Mouse (Mus musculus) cerebellum, postnatal 4 days (tissue): ENCODE data around the gene Ambra1.
"Not testable (repeated sequence)": the region's sequence is repeated elsewhere in the genome, so short reads cannot be mapped to it uniquely, and the experiment has no call there.

Experiments
- DNase-seq, 2 experiments: peaks; one replicate each; pipeline ENCODE4 v3.0.0; 2022; ENCODE audit warnings: low spot score in 2 of 2, mixed read lengths in 1 of 2

The Ambra1 gene

GRCm38 (mm10) chr2:91729971-91730821, at the start of gene Ambra1:
Gene Ambra1 (plus strand): TSS chr2:91730134.
- DNase-seq: peak; percentile 56 to 83

- DNase-seq: peak in 1 of 2 experiments; percentile 31
Observed at GRCm38 (mm10) chr2:91682850-91683249, 47.1 kb upstream of the Ambra1 start.

DNA sequence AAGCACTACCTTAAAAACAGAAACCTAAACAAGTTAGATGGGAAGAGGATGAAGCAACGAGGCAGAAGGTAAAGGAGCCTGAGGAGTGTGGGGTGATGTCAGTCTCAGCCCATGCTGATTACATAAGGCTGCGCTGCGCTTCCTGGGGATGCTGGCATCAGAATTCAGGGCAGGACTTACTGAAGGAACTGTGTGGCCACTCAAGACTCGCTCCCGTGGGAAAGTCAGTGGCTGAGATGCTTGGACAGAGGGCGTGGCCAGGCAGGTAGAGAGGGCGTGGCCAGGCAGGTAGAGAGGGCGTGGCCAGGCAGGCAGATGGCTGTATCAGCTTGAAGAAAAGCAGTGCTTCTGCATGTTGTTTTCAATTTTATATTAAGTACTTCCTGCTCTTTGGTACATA, 46.0 kb upstream of the Ambra1 start:
- no peak for DNase-seq

DNA sequence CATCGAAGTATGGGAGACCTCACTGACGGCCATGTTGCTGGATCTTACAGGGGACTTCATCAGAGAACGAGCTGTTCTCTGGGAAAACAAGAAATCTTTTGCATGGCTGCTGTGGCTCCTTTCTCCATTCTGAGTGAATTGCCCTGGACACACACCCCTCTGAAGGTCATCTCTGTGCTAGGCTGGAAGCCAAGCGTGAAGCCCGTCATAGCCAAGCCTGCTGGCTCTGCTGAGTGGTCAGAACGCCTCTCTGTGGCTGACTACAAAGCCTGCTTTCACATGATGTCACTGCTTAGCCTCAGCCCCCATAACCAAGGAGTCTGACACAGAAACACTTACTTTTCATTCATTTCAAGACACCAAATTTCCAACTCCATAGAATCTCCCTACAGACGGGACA, 40.5 kb upstream of the Ambra1 start:
- no peak for DNase-seq

GRCm38 (mm10) chr2:91695436-91696224, 34.3 kb upstream of the Ambra1 start:
- DNase-seq: no peak

DNA sequence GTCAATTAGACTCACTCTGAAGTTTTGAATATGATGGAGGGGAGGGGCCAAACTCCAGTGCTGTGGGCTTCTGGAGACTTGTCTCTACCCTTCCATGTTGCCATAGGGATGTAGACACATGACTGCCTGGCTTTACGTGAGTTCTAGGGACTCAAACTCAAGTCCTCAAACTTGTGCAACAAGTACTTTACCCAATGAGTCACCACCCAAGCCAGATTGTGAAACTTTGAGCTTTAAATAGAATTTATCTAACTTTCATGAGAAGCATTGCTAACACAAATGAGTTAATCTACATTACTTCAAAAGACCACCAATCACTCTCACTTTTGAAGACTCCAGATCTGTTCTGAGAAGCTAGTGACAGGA, 33.7 kb upstream of the Ambra1 start:
- DNase-seq: no peak

DNA sequence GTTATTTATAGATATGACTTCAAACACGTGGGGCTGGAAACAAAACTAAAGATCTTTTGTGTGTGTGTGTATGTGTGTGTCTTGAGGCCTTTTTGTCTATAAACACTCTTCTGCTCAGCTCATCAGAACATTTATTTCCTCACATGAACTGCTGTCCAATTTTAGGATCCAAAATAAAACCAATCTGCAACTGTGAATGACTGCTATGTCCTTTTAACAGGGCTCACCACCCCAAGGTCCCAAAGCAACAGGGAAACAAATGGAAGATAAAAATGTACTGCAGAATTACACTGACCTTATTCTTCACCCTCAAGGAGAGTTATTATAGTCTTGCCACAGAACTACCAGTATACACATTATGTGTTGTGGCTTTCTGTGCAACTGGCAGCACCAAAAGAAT, 30.7 kb upstream of the Ambra1 start:
- no peak for DNase-seq

DNA sequence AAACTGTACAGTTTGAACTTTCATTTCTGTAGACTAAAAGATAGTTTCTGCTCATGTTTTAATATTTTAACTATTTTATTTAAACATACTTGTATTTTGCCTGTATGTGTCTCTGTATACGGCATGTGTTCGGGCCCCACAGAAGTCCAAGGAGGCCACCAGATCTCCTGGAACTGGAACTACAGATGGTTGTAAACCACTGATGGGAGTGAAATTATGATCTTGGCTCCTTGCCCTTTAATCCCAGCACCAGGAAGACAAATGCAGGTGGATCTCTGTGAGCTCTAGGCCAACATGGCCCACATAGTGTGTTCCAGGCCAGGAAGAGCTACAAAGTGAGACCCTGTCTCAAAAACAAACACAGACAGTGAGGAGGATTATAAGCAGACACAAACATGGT, 28.6 kb upstream of the Ambra1 start:
- no peak for DNase-seq

DNA sequence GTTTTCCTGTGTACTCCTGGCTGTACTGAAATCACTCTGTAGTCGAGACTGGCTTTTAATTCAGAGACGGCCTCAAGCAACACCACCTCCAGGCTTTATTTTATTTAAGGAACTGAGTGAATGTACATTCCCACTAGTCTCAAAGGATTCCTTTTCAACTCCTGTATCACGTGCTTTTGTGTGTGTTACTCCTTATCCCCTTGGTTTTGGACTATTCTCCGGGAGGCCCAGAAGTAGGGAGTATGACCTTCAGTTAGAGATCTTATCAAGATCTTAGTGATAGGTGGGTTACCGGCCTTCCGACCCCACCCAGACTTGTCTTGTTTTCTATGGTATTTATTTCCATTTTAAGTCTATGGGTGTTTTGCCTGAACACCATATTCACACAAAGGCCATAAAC, 24.2 kb upstream of the Ambra1 start:
- DNase-seq: no peak

GRCm38 (mm10) chr2:91706456-91706855, 23.5 kb upstream of the Ambra1 start:
- no peak for DNase-seq

DNA sequence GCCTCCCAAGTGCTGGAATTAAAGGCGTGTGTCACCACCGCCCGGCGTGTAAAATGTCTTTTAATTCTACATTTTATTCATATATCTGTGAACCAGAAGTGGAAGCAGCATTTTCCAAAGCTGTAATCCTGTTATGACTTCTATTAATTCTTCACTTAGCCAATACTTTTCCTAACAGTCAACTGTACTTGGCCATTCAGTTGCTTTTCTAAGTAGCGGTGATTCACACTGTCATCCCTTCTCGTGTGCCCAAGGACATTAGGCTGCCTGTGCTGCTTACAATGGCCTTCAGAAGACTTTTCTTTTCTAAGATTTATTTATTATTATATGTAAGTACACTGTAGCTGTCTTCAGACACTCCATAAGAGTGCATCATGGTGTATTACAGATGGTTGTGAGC, 21.6 kb upstream of the Ambra1 start:
- no peak for DNase-seq

DNA sequence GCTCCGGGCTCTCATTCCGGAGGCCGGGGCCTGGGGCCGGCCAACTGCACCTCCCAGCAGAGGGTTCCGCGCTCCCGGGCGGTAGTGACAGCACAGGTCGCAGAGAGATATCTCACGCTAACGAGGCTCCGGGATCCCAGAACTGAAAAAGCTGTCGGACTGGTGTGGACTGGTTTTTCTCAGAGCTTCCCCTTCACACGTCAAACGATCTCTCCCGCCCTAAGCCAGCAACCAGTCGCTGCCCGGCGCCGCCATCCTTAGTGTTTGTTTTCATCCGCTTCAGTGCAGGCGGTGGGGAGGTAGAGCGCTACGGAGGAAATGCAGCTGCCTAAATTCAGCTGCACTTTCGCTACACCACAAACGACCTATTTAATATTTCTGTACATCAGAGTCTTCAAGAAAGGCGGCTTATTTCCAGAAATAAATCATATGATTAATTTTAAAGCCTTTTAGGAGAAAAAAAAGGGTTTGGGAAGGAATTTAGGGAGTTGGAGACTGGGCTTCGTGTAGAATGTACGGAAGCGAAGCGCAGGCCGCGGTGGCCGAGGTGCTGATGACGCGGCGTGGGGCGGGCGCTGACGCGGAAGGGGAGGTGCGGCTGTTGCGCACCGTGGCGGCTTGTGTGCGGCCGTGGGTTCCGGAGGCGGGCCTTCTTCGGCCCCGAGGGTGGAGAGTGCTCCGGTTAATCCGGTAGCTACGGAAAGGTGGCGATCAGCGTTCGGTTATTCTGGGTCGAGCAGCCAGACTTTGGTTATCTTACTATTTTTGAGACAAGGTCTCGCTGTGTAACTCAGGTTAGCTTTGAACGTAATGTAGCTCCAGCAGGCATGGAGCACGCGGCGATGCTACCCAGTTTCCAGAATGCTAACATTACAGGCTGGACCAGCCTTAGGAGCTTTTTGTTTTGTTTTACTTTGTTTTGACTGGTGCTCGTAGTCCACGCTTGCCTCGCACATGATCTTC, 19.4 kb upstream of the Ambra1 start, which contains the start of the genes Atg13 and Harbi1:
Gene Atg13, minus strand, starts transcription at position 305 of the 963 bp plus-strand sequence.
Gene Harbi1, plus strand, starts transcription at position 581 of the 963 bp plus-strand sequence.
- DNase-seq: peak; percentile 85 to 89

GRCm38 (mm10) chr2:91711256-91711925, 18.5 kb upstream of the Ambra1 start:
- DNase-seq: no peak

- DNase-seq: no peak
Observed at GRCm38 (mm10) chr2:91714921-91715320, 15.0 kb upstream of the Ambra1 start.

DNA sequence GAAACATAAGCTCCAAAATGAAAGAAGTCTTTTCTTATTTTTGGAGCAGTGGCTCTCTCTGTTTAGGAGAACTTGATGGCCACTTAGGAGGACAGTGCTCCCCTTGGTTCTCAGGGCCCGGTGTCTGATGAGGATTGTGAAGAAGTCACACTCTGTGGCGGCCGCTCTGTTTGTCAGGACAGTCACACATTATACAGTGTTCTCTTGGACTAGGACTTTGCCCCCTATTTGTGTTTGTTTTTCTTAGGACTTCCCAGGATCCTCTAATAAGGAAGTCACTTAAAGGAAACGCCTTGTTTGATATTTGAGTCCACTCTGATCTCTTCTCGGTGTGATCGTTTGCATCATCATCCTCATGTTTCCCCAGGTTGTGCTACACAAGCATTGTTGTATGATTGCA, 11.7 kb upstream of the Ambra1 start:
- DNase-seq: no peak

GRCm38 (mm10) chr2:91723382-91723781, 6.6 kb upstream of the Ambra1 start:
- no peak for DNase-seq

DNA sequence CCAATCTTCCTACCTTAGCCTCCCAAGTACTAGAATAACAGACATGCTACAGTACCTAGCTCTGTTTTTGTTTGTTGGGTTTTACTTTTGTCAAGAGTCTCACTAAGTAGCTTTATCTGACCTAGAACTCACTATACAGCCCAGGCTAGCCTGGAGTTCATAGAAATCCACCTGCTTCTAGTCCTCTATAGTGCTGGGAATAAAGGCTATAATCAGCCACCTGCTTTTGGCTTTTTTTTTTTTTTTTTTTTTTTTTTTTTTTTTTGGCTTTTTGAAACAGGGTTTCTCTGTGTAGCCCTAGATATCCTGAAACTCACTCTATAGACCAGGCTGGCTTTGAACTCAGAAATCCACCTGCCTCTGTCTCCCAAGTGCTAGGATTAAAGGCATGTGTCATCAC, 6.0 kb upstream of the Ambra1 start:
- DNase-seq: no peak

- DNase-seq: no peak
Observed at GRCm38 (mm10) chr2:91724716-91725115, 5.2 kb upstream of the Ambra1 start.

GRCm38 (mm10) chr2:91725476-91725875, 4.5 kb upstream of the Ambra1 start:
- not testable (repeated sequence) for DNase-seq

DNA sequence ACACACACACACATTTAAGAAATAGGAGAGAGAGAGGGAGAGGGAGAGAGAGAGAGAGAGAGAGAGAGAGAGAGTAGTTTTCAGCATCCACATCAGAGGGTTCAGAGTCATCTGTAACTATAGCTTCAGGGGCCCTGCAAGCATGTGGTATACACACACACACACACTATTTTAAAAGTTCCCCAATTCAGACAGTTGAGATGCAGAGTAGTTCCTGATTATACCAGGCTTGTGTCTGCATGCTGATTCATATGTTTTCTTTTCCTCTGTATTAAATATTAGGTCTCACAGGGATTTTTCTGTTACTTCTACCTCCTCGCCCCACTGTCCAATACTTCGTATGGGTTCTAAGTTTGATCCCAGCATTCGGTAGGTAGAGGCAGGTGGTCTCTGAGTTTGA, 2.9 kb upstream of the Ambra1 start:
- no peak for DNase-seq

DNA sequence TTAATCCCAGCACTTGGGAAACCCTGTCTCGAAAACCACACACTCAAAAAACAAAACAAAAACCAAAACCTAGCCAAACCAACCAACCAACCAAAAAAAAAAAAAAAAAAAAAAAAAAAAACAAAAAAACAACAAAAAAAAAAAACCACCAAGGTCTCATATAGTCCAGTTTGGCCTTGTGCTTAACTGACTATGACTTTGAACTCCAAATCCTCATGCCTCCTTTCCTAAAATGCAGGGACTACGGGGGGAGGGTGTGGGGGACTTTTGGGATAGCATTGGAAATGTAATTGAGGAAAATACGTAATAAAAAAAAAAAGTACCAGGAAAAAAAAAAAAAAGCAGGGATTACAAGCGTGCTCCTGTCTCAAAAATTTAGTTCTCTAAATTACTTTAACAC, 363 bp upstream of the Ambra1 start:
- no peak for DNase-seq
